Mouse (Mus musculus) gastrocnemius, postnatal 4 days (tissue): ENCODE data around the gene Col26a1. TPM values are rescaled to one million over a fixed set of nuclear protein-coding genes. Genes with fewer than 3 reads are reported as not detected.

Experiments used
- DNase-seq, 2 experiments: peaks; one replicate each; pipeline ENCODE4 v3.0.0; 2021 to 2022; ENCODE audit warnings: low spot score in 2 of 2, mixed read lengths in 2 of 2
- total RNA-seq, 2 experiments: library from RNA; stranded (reverse); gene quantifications; 2 replicates each; pipeline ENCODE4 v1.2.3; 2021

The Col26a1 gene
- total RNA-seq, 2 experiments from 2014 or later: 51.4 to 54.9 TPM

DNA sequence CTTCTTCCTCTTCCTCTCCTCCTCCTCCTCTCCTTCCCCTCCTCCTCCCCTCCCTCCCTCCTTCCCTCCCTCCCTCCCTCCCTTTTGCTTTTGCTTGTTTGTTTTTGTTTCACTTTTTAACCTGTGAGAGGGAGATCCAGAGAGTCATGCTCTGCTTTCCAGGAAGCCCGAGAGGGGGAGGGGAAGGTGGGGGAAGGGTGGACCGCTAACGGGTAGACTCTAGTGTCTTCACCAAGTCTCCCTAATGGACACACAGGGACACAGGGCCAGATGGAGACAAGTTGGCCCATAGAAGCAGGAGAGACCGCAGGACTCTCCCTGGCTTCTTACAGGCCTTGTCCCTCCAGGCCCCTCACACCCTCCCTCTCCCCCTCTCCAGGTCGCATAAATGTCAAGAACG is 188.0 kb downstream of the Col26a1 start:
- DNase-seq: no peak

DNA sequence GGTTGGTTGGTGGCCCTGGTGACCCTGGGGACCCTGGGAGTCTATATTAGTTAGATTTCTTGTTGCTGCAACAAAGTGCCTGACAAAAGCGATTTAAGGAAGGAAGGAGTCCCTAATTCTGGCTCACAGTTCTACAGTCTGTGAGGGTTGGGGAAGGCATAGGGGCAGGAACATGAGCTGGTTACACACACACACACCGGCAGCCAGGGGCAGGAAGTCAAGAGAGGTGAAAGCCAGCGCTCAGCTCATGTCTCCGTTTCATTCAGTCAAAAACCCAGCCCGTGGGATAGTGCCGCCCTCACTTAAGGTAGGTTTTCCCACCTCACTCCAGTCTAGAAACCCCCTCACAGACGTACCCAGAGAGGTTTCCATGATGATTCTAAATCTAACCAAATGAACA is 189.6 kb downstream of the Col26a1 start:
- DNase-seq: no peak

DNA sequence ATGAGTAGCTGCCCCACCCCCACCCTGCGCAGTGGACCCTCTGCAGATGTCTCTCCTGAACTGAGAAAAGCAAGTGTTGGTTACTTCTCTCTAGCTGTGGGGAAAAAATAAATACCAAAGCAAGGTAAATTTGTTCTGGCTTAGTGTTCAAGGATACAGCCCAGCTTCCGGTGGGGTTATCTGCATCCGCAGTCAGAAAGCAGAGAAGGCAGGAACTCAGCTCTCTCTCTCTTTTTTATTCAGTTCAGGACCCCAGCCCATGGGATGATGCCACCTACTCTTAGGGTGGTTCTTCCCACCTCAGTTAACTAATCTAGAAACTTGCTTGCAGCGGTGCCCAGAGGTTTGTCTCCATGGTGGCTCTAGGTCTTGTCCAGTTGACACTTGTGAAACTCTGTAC is 190.2 kb downstream of the Col26a1 start, which contains the start of gene Myl10:
TSS of gene Myl10 (plus strand) at position 363 of the 400 bp plus-strand sequence.
- DNase-seq: no peak

Other genes with a start within 250 kb of the Col26a1 start
- 1 to 10 TPM; 7.8 to 8.1 TPM for gene Myl10, start 190.1 kb downstream of the Col26a1 start, total RNA-seq
- 10 to 100 TPM; 11.7 to 13.8 TPM for gene Ift22, start 24.9 kb upstream of the Col26a1 start, total RNA-seq
- gene Fis1, start 70.1 kb upstream of the Col26a1 start, total RNA-seq: 100 to 1,000 TPM; 150 to 163 TPM
- 1 to 10 TPM; 4.7 to 4.9 TPM for gene Cldn15, start 83.4 kb upstream of the Col26a1 start, total RNA-seq
- gene Plod3, start 103.8 kb upstream of the Col26a1 start, total RNA-seq: 10 to 100 TPM; 40.9 to 46.4 TPM
- gene Znhit1, start 104.8 kb upstream of the Col26a1 start, total RNA-seq: 10 to 100 TPM; 40.4 to 45.4 TPM
- not detected for gene Vgf, start 143.2 kb upstream of the Col26a1 start, total RNA-seq
- 10 to 100 TPM; 67.3 to 68.0 TPM for gene Ap1s1, start 162.9 kb upstream of the Col26a1 start, total RNA-seq
- 1 to 10 TPM; 3.6 to 4.9 TPM for gene Serpine1, start 189.1 kb upstream of the Col26a1 start, total RNA-seq
- gene Trim56, start 233.0 kb upstream of the Col26a1 start, total RNA-seq: 10 to 100 TPM; 13.6 to 13.8 TPM